Comparison of ENCODE assay signal across 25 mouse cellular contexts in the genomic region with DNA sequence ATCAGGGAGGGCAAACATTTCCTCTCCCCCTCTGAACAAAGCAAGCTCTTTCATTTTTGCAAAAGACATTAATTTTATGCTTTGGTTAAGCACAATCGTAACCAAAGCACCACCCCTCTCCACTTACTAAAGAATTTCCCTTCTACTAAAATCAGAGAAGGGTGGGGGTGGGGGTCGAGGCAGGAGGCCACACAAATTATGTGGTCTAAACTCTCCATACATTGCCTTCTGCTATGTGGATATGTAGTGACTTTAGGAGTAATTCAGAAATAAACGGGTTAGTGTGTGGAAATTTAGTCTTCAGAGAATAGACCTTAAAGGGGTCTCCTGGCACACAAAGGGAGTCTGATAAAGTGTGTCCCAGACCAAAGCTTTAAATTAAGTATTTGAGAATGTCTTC.
DNase-seq lines count a peak whose midpoint lies in the region; ATAC-seq lines count a peak whose summit lies in the region.
"Had no signal": no experiment of that assay in that cellular context is flagged by ENCODE, and none has a peak within 500 bp of the region (broad histone marks: within the 10 kb centered on the region; RNA-seq: fewer than 3 reads in every experiment).

No protein-coding gene starts in this region.

- H3K4me1 ChIP-seq in embryonic facial prominence, embryonic 14.5 days (ENCODE audit: control insufficient read depth, insufficient read depth, low read length): peaks cover 3% of the 10 kb centered on the region; the same call in 1 of the 2 replicates
- H3K4me1 ChIP-seq in embryonic facial prominence, embryonic 10.5 days: peaks cover 6% of the 10 kb centered on the region; the same call in 1 of the 2 replicates
- no peaks in the 10 kb centered on the region for H3K4me1 ChIP-seq in intestine, embryonic 14.5 days (replicated peaks; ENCODE audit: control insufficient read depth, insufficient read depth, low read length)
- no peaks in the 10 kb centered on the region for H3K4me1 ChIP-seq in intestine, embryonic 16.5 days (ENCODE audit: control insufficient read depth, insufficient read depth, low read length)
- peaks cover 13% of the 10 kb centered on the region for H3K4me1 ChIP-seq in limb, embryonic 10.5 days
- peaks cover 24% of the 10 kb centered on the region for H3K4me1 ChIP-seq in limb, embryonic 13.5 days
- H3K4me1 ChIP-seq: forebrain, embryonic 13.5 days; forebrain, embryonic 15.5 days had no signal

- 39% methylated on average over 3 of the region's 3 CpGs for WGBS in embryonic facial prominence, embryonic 14.5 days
- WGBS in embryonic facial prominence, embryonic 10.5 days: 64% methylated on average over 3 of the region's 3 CpGs
- WGBS in intestine, embryonic 14.5 days: 61% methylated on average over 3 of the region's 3 CpGs
- 60% methylated on average over 3 of the region's 3 CpGs for WGBS in intestine, embryonic 16.5 days
- WGBS in limb, embryonic 10.5 days: 64% methylated on average over 3 of the region's 3 CpGs
- 21% methylated on average over 3 of the region's 3 CpGs for WGBS in limb, embryonic 13.5 days

- no peaks in the 10 kb centered on the region for H3K27me3 ChIP-seq in embryonic facial prominence, embryonic 14.5 days (replicated peaks; ENCODE audit: control insufficient read depth, insufficient read depth, low read length)
- no peaks in the 10 kb centered on the region; the same call in 1 of the 2 replicates for H3K27me3 ChIP-seq in embryonic facial prominence, embryonic 10.5 days (replicated peaks; ENCODE audit: low read depth, poor library complexity, severe bottlenecking)
- no peaks in the 10 kb centered on the region for H3K27me3 ChIP-seq in intestine, embryonic 14.5 days (replicated peaks; ENCODE audit: control insufficient read depth, insufficient read depth, low read length)
- no peaks in the 10 kb centered on the region for H3K27me3 ChIP-seq in intestine, embryonic 16.5 days (replicated peaks; ENCODE audit: control insufficient read depth, insufficient read depth, low read length)
- no peaks in the 10 kb centered on the region for H3K27me3 ChIP-seq in limb, embryonic 10.5 days (ENCODE audit: low read depth, poor library complexity, severe bottlenecking)
- no peaks in the 10 kb centered on the region for H3K27me3 ChIP-seq in limb, embryonic 13.5 days
- H3K27me3 ChIP-seq: CH12.LX; embryonic facial prominence, embryonic 13.5 days; forebrain, embryonic 13.5 days; forebrain, embryonic 15.5 days had no signal

- ATAC-seq in embryonic facial prominence, embryonic 14.5 days (ENCODE audit: low read depth): no peak
- ATAC-seq in intestine, embryonic 14.5 days (replicated peaks; ENCODE audit: low FRiP score, low TSS enrichment, low read depth): no peak
- ATAC-seq in intestine, embryonic 16.5 days: no peak
- ATAC-seq in limb, embryonic 13.5 days (ENCODE audit: low FRiP score, low read depth): peak; percentile 59; the same call in 1 of the 2 replicates
- ATAC-seq: activated CD4-positive, CD25-positive, alpha-beta regulatory T cell, adult 4 months; CD4-positive, CD25-positive, alpha-beta regulatory T cell, adult 4 months; forebrain, embryonic 13.5 days; forebrain, embryonic 15.5 days; Patski had no signal

- no peaks in the 10 kb centered on the region for H3K36me3 ChIP-seq in embryonic facial prominence, embryonic 14.5 days (ENCODE audit: control insufficient read depth, insufficient read depth, low read length)
- no peaks in the 10 kb centered on the region for H3K36me3 ChIP-seq in embryonic facial prominence, embryonic 10.5 days (replicated peaks)
- no peaks in the 10 kb centered on the region for H3K36me3 ChIP-seq in intestine, embryonic 14.5 days (ENCODE audit: control insufficient read depth, insufficient read depth, low read length)
- no peaks in the 10 kb centered on the region for H3K36me3 ChIP-seq in intestine, embryonic 16.5 days (ENCODE audit: control insufficient read depth, insufficient read depth, low read length)
- no peaks in the 10 kb centered on the region for H3K36me3 ChIP-seq in limb, embryonic 10.5 days
- no peaks in the 10 kb centered on the region for H3K36me3 ChIP-seq in limb, embryonic 13.5 days
- H3K36me3 ChIP-seq: embryonic facial prominence, embryonic 13.5 days; forebrain, embryonic 15.5 days; G1E had no signal

- H3K4me2 ChIP-seq in embryonic facial prominence, embryonic 14.5 days (ENCODE audit: low read depth, low read length): no peak overlapping the region
- H3K4me2 ChIP-seq in intestine, embryonic 14.5 days (ENCODE audit: low read length): no peak overlapping the region
- no peak overlapping the region for H3K4me2 ChIP-seq in intestine, embryonic 16.5 days (ENCODE audit: low read depth, low read length)
- H3K4me2 ChIP-seq in limb, embryonic 13.5 days (replicated peaks): no peak overlapping the region
- H3K4me2 ChIP-seq: embryonic facial prominence, embryonic 13.5 days; forebrain, embryonic 13.5 days; forebrain, embryonic 15.5 days had no signal

- no peak overlapping the region for H3K27ac ChIP-seq in embryonic facial prominence, embryonic 14.5 days (replicated peaks; ENCODE audit: low read depth, low read length)
- H3K27ac ChIP-seq in embryonic facial prominence, embryonic 10.5 days (replicated peaks): no peak overlapping the region
- H3K27ac ChIP-seq in intestine, embryonic 14.5 days (ENCODE audit: low read depth): no peak overlapping the region
- H3K27ac ChIP-seq in intestine, embryonic 16.5 days (ENCODE audit: low read length): no peak overlapping the region
- H3K27ac ChIP-seq in limb, embryonic 10.5 days: peak overlapping the region; percentile 53; the same call in 1 of the 2 replicates
- peak overlapping the region; percentile 0; the same call in 1 of the 2 replicates for H3K27ac ChIP-seq in limb, embryonic 13.5 days
- H3K27ac ChIP-seq: embryonic facial prominence, embryonic 13.5 days; forebrain, embryonic 13.5 days; forebrain, embryonic 15.5 days had no signal

- no peak overlapping the region for H3K9ac ChIP-seq in embryonic facial prominence, embryonic 14.5 days (ENCODE audit: low read depth, low read length)
- no peak overlapping the region for H3K9ac ChIP-seq in intestine, embryonic 14.5 days (ENCODE audit: low read length)
- H3K9ac ChIP-seq in intestine, embryonic 16.5 days (ENCODE audit: low read depth, low read length): no peak overlapping the region
- H3K9ac ChIP-seq in limb, embryonic 13.5 days: no peak overlapping the region
- H3K9ac ChIP-seq: embryonic facial prominence, embryonic 13.5 days; forebrain, embryonic 13.5 days; forebrain, embryonic 15.5 days had no signal

- DNase-seq in embryonic facial prominence, embryonic 14.5 days (ENCODE audit: low spot score): peak; percentile 31
- no peak for DNase-seq in embryonic facial prominence, embryonic 10.5 days (ENCODE audit: low spot score)
- peak; percentile 37 for DNase-seq in intestine, embryonic 14.5 days (ENCODE audit: low spot score)
- DNase-seq in limb, embryonic 10.5 days (ENCODE audit: low spot score): no peak
- DNase-seq in right cerebral cortex, adult 18-20 months: no peak
- DNase-seq in layer of hippocampus, postnatal 36 days: no peak
- DNase-seq: adrenal gland, adult 8-10 months; adrenal gland, postnatal 14 days; adrenal gland, postnatal 36 days; B cell, adult 2 months; cerebellum, adult 11-12 months; cerebellum, adult 2 months; cerebellum, adult 9-10 months; cerebellum, postnatal 10 days; cerebellum, postnatal 25 days had no signal

- H3K9me3 ChIP-seq in embryonic facial prominence, embryonic 14.5 days (ENCODE audit: control insufficient read depth, low read length): no peaks in the 10 kb centered on the region
- no peaks in the 10 kb centered on the region for H3K9me3 ChIP-seq in embryonic facial prominence, embryonic 10.5 days
- H3K9me3 ChIP-seq in intestine, embryonic 14.5 days (ENCODE audit: control insufficient read depth, low read length): no peaks in the 10 kb centered on the region
- H3K9me3 ChIP-seq in intestine, embryonic 16.5 days (ENCODE audit: control insufficient read depth, low read length): no peaks in the 10 kb centered on the region
- H3K9me3 ChIP-seq in limb, embryonic 10.5 days (replicated peaks): no peaks in the 10 kb centered on the region
- H3K9me3 ChIP-seq in limb, embryonic 13.5 days: no peaks in the 10 kb centered on the region
- H3K9me3 ChIP-seq: embryonic facial prominence, embryonic 13.5 days; forebrain, embryonic 13.5 days; forebrain, embryonic 15.5 days; G1E had no signal

- H3K4me3 ChIP-seq in embryonic facial prominence, embryonic 14.5 days (ENCODE audit: low read depth, low read length): no peak overlapping the region
- no peak overlapping the region for H3K4me3 ChIP-seq in embryonic facial prominence, embryonic 10.5 days
- no peak overlapping the region for H3K4me3 ChIP-seq in intestine, embryonic 14.5 days (ENCODE audit: low read depth, low read length)
- H3K4me3 ChIP-seq in intestine, embryonic 16.5 days (ENCODE audit: low read length): no peak overlapping the region
- H3K4me3 ChIP-seq in limb, embryonic 10.5 days: no peak overlapping the region
- H3K4me3 ChIP-seq in limb, embryonic 13.5 days: no peak overlapping the region
- H3K4me3 ChIP-seq: embryonic facial prominence, embryonic 13.5 days; forebrain, embryonic 13.5 days; forebrain, embryonic 15.5 days had no signal

Comparison
In these comparisons a context has a peak if more than half of its experiments do, and no peak if none do; other contexts are left out.
1. DNase-seq: peak in embryonic facial prominence, embryonic 14.5 days (single experiment) and intestine, embryonic 14.5 days (single experiment); none in embryonic facial prominence, embryonic 10.5 days (single experiment), limb, embryonic 10.5 days (single experiment), right cerebral cortex, adult 18-20 months (single experiment) and layer of hippocampus, postnatal 36 days (0 of 2).
2. H3K27ac ChIP-seq: peak in limb, embryonic 10.5 days (single experiment) and limb, embryonic 13.5 days (single experiment); none in embryonic facial prominence, embryonic 14.5 days (single experiment), embryonic facial prominence, embryonic 10.5 days (single experiment), intestine, embryonic 14.5 days (single experiment) and intestine, embryonic 16.5 days (single experiment).